Mouse (Mus musculus) forebrain, embryonic 11.5 days (tissue): ENCODE results near the gene Arhgap36. TPM values are rescaled to one million over a fixed set of nuclear protein-coding genes. Genes with fewer than 3 reads are reported as not detected.

ENCODE experiments used
- polyA plus RNA-seq: library from polyadenylated mRNA; unstranded; fragments of >200 nt; fragmentation: Nextera tagmentation; extraction: Ambion mirVana; gene quantifications from 2 replicates; pipeline ENCODE4 v1.2.1, GENCODE M21; 2014

Gene Arhgap36
- polyA plus RNA-seq, 1 experiment from 2014 or later = 2.0 TPM

Other genes with a start within 250 kb of the Arhgap36 start
- gene Enox2, start 175.7 kb upstream of the Arhgap36 start, polyA plus RNA-seq = 10.7 and 10.9 TPM in 2 replicates
- gene Olfr1320, start 208.4 kb downstream of the Arhgap36 start, polyA plus RNA-seq = not detected in 2 replicates